Mouse (Mus musculus) liver, postnatal 0 days (tissue): ENCODE measurements around the gene Tpst1.

Experiments used
- CTCF ChIP-seq: sonication (generic); IDR thresholded peaks from 2 replicates; pipeline ENCODE4 v1.5.1; 2016; ENCODE audit warnings: antibody characterized with exemption, low read depth
- EP300 ChIP-seq: IDR thresholded peaks from 2 replicates; pipeline ENCODE4 v1.6.1; 2016; ENCODE audit warnings: antibody characterized with exemption, low read depth, mild to moderate bottlenecking

GRCm38 (mm10) chr5:130043741-130044140, 29.4 kb upstream of the Tpst1 start:
- TF ChIP-seq EP300 (no peak), CTCF (no peak)
